Mouse (Mus musculus) retina, embryonic 14.5 days (tissue): ENCODE results near the gene Col8a1.
A peak's percentile ranks its signal among the peaks of the same experiment; 100 is the strongest.

ENCODE experiments used
- DNase-seq: peaks from one replicate; pipeline ENCODE4 v3.0.0-alpha.2; 2015; ENCODE audit warnings: low spot score

Col8a1 gene

GRCm38 (mm10) chr16:57671637-57672036 lies 82.9 kb downstream of the Col8a1 start:
- no peak for DNase-seq

GRCm38 (mm10) chr16:57669348-57669747 lies 85.2 kb downstream of the Col8a1 start:
- peak; percentile 75 for DNase-seq

- DNase-seq = no peak
Observed at GRCm38 (mm10) chr16:57662661-57663060, 91.9 kb downstream of the Col8a1 start.

- no peak for DNase-seq
Observed at GRCm38 (mm10) chr16:57649888-57650287, 104.6 kb downstream of the Col8a1 start.

- no peak for DNase-seq
Observed at GRCm38 (mm10) chr16:57641346-57641885, 113.1 kb downstream of the Col8a1 start.

GRCm38 (mm10) chr16:57634766-57635165 lies 119.8 kb downstream of the Col8a1 start:
- no peak for DNase-seq

GRCm38 (mm10) chr16:57634191-57634590 lies 120.3 kb downstream of the Col8a1 start:
- DNase-seq = peak; percentile 87

GRCm38 (mm10) chr16:57611768-57612167 lies 142.8 kb downstream of the Col8a1 start:
- peak; percentile 74 for DNase-seq

GRCm38 (mm10) chr16:57606444-57607227 lies 147.9 kb downstream of the Col8a1 start, which contains the start of gene Cmss1:
TSS of gene Cmss1 (minus strand) at chr16:57606864.
- peak; percentile 87 for DNase-seq

- DNase-seq = peak; percentile 52
Observed at GRCm38 (mm10) chr16:57601031-57601430, 153.5 kb downstream of the Col8a1 start.

GRCm38 (mm10) chr16:57597295-57597957 lies 157.1 kb downstream of the Col8a1 start:
- no peak for DNase-seq

GRCm38 (mm10) chr16:57593422-57594157 lies 160.9 kb downstream of the Col8a1 start:
- peak; percentile 91 for DNase-seq

- no peak for DNase-seq
Observed at GRCm38 (mm10) chr16:57585201-57585600, 169.3 kb downstream of the Col8a1 start.

GRCm38 (mm10) chr16:57582008-57582407 lies 172.5 kb downstream of the Col8a1 start:
- DNase-seq = no peak

GRCm38 (mm10) chr16:57580041-57580440 lies 174.5 kb downstream of the Col8a1 start:
- DNase-seq = no peak

GRCm38 (mm10) chr16:57577519-57577918 lies 177.0 kb downstream of the Col8a1 start:
- DNase-seq = peak; percentile 25

GRCm38 (mm10) chr16:57575764-57576388 lies 178.7 kb downstream of the Col8a1 start:
- DNase-seq = no peak
